Mouse (Mus musculus) midbrain, embryonic 15.5 days (tissue): ENCODE data around the gene Mrpl43. TPM values are rescaled to one million over a fixed set of nuclear protein-coding genes. Genes with fewer than 3 reads are reported as not detected.

Experiments
- ATAC-seq: fragments of 200-750 bp; cut with Nextera tagmentation; replicated peaks from 2 replicates; pipeline ENCODE4 v1.8.0; 2017; ENCODE audit warnings: moderate TSS enrichment
- H3K27ac ChIP-seq: fragments of 300-500 bp; sonication (generic); 2 replicates; pipeline ENCODE4 v1.5.1; 2015; ENCODE audit warnings: mild to moderate bottlenecking, inconsistent platforms
- H3K27me3 ChIP-seq: fragments of 300-500 bp; sonication (generic); replicated peaks from 2 replicates; pipeline ENCODE4 v1.6.1; 2015; ENCODE audit warnings: inconsistent platforms
- H3K36me3 ChIP-seq: fragments of 300-500 bp; sonication (generic); replicated peaks from 2 replicates; pipeline ENCODE4 v1.6.1; 2015; ENCODE audit warnings: inconsistent platforms
- H3K4me1 ChIP-seq: fragments of 300-500 bp; sonication (generic); 2 replicates; pipeline ENCODE4 v1.6.1; 2015; ENCODE audit warnings: inconsistent platforms
- H3K4me2 ChIP-seq: fragments of 300-500 bp; sonication (generic); 2 replicates; pipeline ENCODE4 v1.6.1; 2015; ENCODE audit warnings: inconsistent platforms, mild to moderate bottlenecking, moderate library complexity
- H3K4me3 ChIP-seq: fragments of 300-500 bp; sonication (generic); 2 replicates; pipeline ENCODE4 v1.5.1; 2015; ENCODE audit warnings: mild to moderate bottlenecking, inconsistent platforms
- H3K9ac ChIP-seq: fragments of 300-500 bp; sonication (generic); 2 replicates; pipeline ENCODE4 v1.6.1; 2015; ENCODE audit warnings: mild to moderate bottlenecking, inconsistent platforms
- H3K9me3 ChIP-seq: fragments of 300-500 bp; sonication (generic); 2 replicates; pipeline ENCODE4 v1.6.1; 2016; ENCODE audit warnings: inconsistent platforms
- WGBS: fragments of 180-500 bp; shearing (Covaris S2); methylation state at CpG from one replicate; pipeline ENCODE4 v1.1.7; 2015; ENCODE audit warnings: mixed read lengths; 5-methylcytosine and 5-hydroxymethylcytosine counted together
- polyA plus RNA-seq: library from polyadenylated mRNA; unstranded; fragments of >200 nt; fragmentation: Nextera tagmentation; extraction: Ambion mirVana; gene quantifications from 2 replicates; pipeline ENCODE4 v1.2.1, GENCODE M21; 2015

The Mrpl43 gene
- polyA plus RNA-seq, 1 experiment from 2014 or later = 86.9 TPM

DNA sequence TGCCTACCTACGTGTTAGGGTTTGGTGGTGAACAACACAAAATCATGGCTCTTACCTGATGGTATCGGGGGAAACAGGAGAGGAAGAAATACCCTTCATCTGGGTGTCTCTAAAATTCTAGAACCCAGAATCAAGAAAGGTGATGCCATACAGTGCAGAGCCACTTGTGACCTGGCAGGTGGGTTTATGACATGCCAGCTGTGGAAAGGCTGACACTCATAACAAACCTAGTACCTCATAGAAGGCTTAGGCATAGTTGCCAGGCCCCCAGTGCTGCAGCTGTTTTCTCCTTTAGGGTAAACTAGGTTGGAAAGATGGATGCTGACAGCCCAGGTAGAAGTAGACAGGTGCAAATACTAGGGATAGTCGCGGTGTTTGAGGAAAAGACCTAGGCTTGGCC lies 21.8 kb downstream of the Mrpl43 start:
- Histone ChIP-seq H3K9me3 (no peaks in the 10 kb centered on the region), H3K9ac (no peak overlapping the region), H3K4me2 (no peak overlapping the region), H3K36me3 (peaks cover 11% of the 10 kb centered on the region; the same call in 1 of the 2 replicates), H3K27ac (no peak overlapping the region), H3K4me3 (no peak overlapping the region), H3K27me3 (no peaks in the 10 kb centered on the region), H3K4me1 (peaks cover 8% of the 10 kb centered on the region)
- ATAC-seq = no peak
- 91% methylated on average over 4 of the region's 4 CpGs for WGBS

DNA sequence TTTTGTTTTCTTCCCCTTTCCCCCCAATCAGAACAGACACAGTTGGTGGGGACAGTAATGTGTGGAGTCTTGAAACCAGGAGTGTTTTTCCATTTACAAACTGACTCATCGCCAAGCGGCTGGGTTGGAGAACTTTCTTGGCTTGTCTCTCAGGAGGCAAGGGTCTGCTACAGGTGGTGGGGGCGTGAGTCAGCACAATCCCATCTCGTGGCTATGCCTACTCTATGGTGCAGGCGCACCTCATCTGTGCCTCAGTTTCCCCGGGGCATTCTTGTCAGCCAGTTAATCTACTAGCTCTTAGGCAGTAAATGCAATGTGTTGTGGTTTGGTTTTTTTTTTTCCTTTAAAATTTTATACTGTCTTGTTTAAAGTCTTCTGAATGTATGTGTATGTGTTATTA lies 22.9 kb downstream of the Mrpl43 start:
- no peak for ATAC-seq
- Histone ChIP-seq H3K4me2 (no peak overlapping the region), H3K9me3 (no peaks in the 10 kb centered on the region), H3K9ac (no peak overlapping the region), H3K27ac (no peak overlapping the region), H3K27me3 (no peaks in the 10 kb centered on the region), H3K36me3 (peaks cover 12% of the 10 kb centered on the region; the same call in 1 of the 2 replicates), H3K4me3 (no peak overlapping the region), H3K4me1 (peaks cover 3% of the 10 kb centered on the region)
- 96% methylated on average over 6 of the region's 6 CpGs for WGBS

DNA sequence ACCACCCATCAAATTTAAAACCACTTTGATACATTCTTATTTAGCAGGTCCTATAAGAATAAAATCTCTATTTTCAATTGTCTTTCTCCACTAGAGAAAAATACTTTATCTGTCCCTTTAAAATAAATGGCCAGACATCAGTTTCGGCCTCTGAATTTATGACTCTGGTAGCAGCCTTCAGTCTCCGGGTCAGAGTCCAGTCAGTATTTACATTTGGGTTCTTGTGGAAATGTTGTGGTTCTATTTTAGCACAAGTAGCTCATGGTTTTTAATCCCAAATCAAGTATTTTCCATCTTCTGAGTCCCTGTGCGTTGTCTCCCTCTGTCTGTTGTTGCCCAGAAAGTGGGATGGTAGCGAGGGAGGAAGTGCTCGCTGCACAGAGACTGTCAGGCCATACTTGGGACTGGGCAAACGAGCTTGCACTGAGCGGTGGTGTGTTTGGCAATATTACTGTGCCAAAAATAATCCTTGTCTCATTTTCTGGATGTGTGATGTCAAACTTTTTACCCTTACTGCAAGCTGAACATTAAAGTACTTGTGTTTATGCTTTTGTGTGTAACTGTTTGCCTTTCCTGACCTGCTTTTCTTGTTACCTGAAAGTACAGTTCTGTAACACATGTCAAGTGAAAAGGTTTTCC lies 23.6 kb downstream of the Mrpl43 start:
- 87% methylated on average over 7 of the region's 7 CpGs for WGBS
- H3K4me3 ChIP-seq = no peak overlapping the region
- H3K27ac ChIP-seq = no peak overlapping the region
- H3K36me3 ChIP-seq = peaks cover 18% of the 10 kb centered on the region; the same call in 1 of the 2 replicates
- no peak overlapping the region for H3K9ac ChIP-seq
- no peaks in the 10 kb centered on the region for H3K27me3 ChIP-seq
- H3K4me1 ChIP-seq = no peaks in the 10 kb centered on the region
- no peaks in the 10 kb centered on the region for H3K9me3 ChIP-seq
- ATAC-seq = no peak
- H3K4me2 ChIP-seq = no peak overlapping the region

- H3K9me3 ChIP-seq = no peaks in the 10 kb centered on the region
- no peak overlapping the region for H3K4me2 ChIP-seq
- H3K9ac ChIP-seq = no peak overlapping the region
- no peak overlapping the region for H3K27ac ChIP-seq
- no peaks in the 10 kb centered on the region for H3K4me1 ChIP-seq
- peaks cover 35% of the 10 kb centered on the region; the same call in 1 of the 2 replicates for H3K36me3 ChIP-seq
- WGBS = 83% methylated on average over 2 of the region's 2 CpGs
- no peaks in the 10 kb centered on the region for H3K27me3 ChIP-seq
- ATAC-seq = no peak
- H3K4me3 ChIP-seq = no peak overlapping the region
Measured at GRCm38 (mm10) chr19:44980787-44981186, 25.5 kb downstream of the Mrpl43 start.

DNA sequence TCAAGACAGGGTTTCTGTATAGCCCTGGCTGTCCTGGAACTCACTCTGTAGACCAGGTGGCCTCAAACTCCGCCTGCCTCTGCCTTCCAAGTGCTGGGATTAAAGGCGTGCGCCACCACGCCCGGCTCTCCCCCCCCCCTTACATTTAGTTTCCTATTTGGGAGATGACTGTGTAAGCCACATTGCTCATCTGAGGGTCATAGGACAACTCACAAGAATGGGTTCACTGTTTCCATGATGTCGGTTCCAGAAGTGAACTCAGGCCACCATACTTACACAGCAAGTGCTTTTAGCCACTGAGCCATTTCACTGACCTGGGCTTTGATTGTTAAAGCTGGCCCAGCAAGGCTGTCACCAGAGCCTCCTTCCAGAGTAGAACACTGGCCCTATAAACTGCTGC lies 29.1 kb downstream of the Mrpl43 start:
- Histone ChIP-seq H3K9me3 (no peaks in the 10 kb centered on the region), H3K4me2 (no peak overlapping the region), H3K4me3 (no peak overlapping the region), H3K9ac (no peak overlapping the region), H3K27me3 (no peaks in the 10 kb centered on the region), H3K4me1 (no peaks in the 10 kb centered on the region), H3K27ac (no peak overlapping the region), H3K36me3 (peaks cover 70% of the 10 kb centered on the region)
- ATAC-seq = no peak
- 95% methylated on average over 6 of the region's 6 CpGs for WGBS

- H3K4me3 ChIP-seq = no peak overlapping the region
- no peaks in the 10 kb centered on the region for H3K27me3 ChIP-seq
- no peak overlapping the region for H3K9ac ChIP-seq
- peaks cover 66% of the 10 kb centered on the region for H3K36me3 ChIP-seq
- H3K9me3 ChIP-seq = no peaks in the 10 kb centered on the region
- 88% methylated on average over 6 of the region's 6 CpGs for WGBS
- no peak overlapping the region for H3K27ac ChIP-seq
- ATAC-seq = no peak
- no peaks in the 10 kb centered on the region for H3K4me1 ChIP-seq
- no peak overlapping the region for H3K4me2 ChIP-seq
Measured at GRCm38 (mm10) chr19:44976636-44977035, 29.6 kb downstream of the Mrpl43 start.

DNA sequence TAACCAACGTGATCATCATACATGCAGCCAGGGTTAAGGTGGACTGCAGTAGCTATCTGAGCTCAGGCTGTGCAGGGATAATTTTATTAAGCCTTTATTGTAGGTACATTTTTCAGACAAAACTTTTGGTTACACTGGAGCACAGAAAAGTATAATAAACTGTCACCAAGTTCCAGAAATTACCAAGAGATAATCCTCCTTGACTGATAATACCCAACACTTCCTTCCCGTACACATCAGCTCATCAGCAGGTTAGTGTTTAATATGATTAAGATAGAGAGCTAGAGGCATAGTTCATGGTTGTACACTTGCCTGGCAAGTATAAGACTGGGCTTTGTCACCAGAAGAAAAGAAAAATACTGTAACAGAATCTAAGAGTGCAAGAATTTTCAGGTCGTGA lies 37.9 kb downstream of the Mrpl43 start:
- Histone ChIP-seq H3K27ac (no peak overlapping the region), H3K4me2 (no peak overlapping the region), H3K4me3 (no peak overlapping the region), H3K27me3 (no peaks in the 10 kb centered on the region), H3K36me3 (peaks cover 76% of the 10 kb centered on the region), H3K9me3 (no peaks in the 10 kb centered on the region), H3K9ac (no peak overlapping the region), H3K4me1 (no peaks in the 10 kb centered on the region)
- WGBS = 91% methylated on average over 3 of the region's 3 CpGs
- ATAC-seq = no peak

DNA sequence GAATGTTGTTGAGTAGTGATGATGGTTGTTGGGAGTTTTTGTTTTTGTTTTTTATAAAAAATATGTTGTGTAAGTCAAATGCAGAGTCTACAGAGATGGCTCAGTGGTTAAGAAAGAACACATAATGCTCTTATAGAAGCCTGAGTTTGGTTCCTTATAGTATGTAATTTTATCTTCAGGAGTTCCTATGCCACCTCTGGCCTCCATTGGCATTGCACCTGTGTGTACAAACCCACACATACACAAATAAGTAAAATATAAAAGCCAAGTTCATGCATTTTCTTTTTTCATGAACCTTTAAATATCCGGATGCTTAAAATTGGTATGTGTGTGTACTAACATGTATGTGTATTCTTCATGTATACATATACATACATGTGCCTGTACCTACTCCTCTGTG lies 40.3 kb downstream of the Mrpl43 start:
- 88% methylated on average over 1 of the region's 1 CpGs for WGBS
- peaks cover 66% of the 10 kb centered on the region for H3K36me3 ChIP-seq
- H3K4me2 ChIP-seq = no peak overlapping the region
- no peaks in the 10 kb centered on the region for H3K4me1 ChIP-seq
- ATAC-seq = no peak
- no peak overlapping the region for H3K9ac ChIP-seq
- H3K9me3 ChIP-seq = no peaks in the 10 kb centered on the region
- H3K27ac ChIP-seq = no peak overlapping the region
- H3K27me3 ChIP-seq = no peaks in the 10 kb centered on the region
- H3K4me3 ChIP-seq = no peak overlapping the region

DNA sequence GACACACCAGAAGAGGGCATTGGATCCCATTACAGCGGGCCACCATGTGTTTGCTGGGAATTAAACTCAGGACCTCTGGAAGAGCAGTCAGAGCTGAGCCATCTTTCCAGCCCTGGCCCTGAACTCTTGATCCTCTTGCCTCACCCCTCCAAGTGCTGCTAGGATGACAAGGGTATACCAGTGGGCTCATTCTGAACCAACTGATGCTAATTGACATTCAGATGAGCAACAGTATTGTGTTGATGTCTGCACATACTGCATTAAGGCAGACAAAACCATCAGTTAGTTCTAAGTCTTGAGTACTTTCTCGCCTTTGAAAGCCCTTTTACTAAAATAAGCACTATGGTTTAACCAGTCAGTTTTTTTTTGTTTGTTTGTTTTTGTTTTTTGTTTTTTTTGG lies 46.6 kb downstream of the Mrpl43 start:
- peaks cover 48% of the 10 kb centered on the region for H3K36me3 ChIP-seq
- no peaks in the 10 kb centered on the region for H3K9me3 ChIP-seq
- H3K9ac ChIP-seq = no peak overlapping the region
- no peaks in the 10 kb centered on the region for H3K27me3 ChIP-seq
- no peaks in the 10 kb centered on the region for H3K4me1 ChIP-seq
- ATAC-seq = no peak
- H3K4me3 ChIP-seq = no peak overlapping the region
- WGBS = 97% methylated on average over 2 of the region's 2 CpGs
- no peak overlapping the region for H3K4me2 ChIP-seq
- no peak overlapping the region for H3K27ac ChIP-seq

Other genes starting within 250 kb of the Mrpl43 start
- 27.8 and 33.0 TPM in 2 replicates for gene Slf2, start 75.3 kb downstream of the Mrpl43 start, polyA plus RNA-seq
- gene Sema4g, start 17.3 kb downstream of the Mrpl43 start, polyA plus RNA-seq = 17.1 and 20.4 TPM in 2 replicates
- gene Twnk, start 779 bp downstream of the Mrpl43 start, polyA plus RNA-seq = 15.9 and 17.2 TPM in 2 replicates
- 25.2 and 28.6 TPM in 2 replicates for gene Lzts2, start 8.0 kb upstream of the Mrpl43 start, polyA plus RNA-seq
- 3.2 and 4.1 TPM in 2 replicates for gene Pdzd7, start 39.3 kb upstream of the Mrpl43 start, polyA plus RNA-seq
- gene Sfxn3, start 41.1 kb upstream of the Mrpl43 start, polyA plus RNA-seq = 89.6 and 97.2 TPM in 2 replicates
- 1.3 TPM in 2 replicates for gene Kazald1, start 68.8 kb upstream of the Mrpl43 start, polyA plus RNA-seq
- gene Tlx1, start 144.2 kb upstream of the Mrpl43 start, polyA plus RNA-seq = not detected in 2 replicates
- gene Lbx1, start 229.4 kb upstream of the Mrpl43 start, polyA plus RNA-seq = 0.06 and 0.09 TPM in 2 replicates